Mouse (Mus musculus): ENCODE data around the gene Ddi2.
A peak's percentile ranks its signal among the peaks of the same experiment; 100 is the strongest.

Ddi2 gene

DNA sequence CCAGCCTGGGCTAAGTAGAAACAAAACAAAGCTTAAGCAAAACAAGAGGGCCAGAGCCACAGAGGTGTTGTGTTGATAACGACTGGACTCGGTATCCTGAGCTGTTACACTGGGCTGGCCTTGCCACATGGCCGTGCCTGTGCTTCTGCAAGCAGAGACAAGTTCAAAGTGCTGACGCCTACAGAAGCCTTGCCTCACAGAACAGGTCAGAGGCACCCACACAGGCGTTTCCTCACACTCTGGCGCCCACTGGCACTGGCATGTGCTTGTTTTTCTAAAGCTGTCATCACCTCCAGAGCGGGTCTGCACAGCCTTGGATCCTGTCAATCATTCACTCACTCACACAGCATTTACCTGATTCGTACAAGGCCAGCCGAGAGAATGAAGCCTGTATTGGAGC is 18.6 kb upstream of the Ddi2 start:
- DNase-seq (ENCODE audit: low spot score in 2 of 2): peak in 1 of 2 experiments; percentile 80

GRCm38 (mm10) chr4:141738015-141738414 is 14.8 kb upstream of the Ddi2 start:
- no peak for DNase-seq (ENCODE audit: low spot score in 2 of 2)

DNA sequence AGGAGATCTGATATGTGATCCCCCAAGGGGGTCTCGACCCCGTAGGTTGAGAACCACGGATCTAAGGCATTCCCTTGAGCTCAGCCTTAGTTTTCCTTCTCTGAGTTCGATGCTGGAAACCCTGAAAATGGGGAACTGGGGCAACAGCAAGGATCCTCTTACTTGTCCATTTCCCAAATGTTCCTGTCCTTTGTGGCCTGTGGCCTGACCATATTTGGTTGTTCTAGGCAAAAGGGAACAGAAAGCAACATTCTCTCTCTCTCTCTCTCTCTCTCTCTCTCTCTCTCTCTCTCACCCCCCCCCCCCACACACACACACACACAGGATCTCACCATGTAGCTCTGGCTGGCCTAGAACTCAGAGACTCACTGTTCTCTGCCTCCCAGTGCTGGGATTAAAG is 13.6 kb upstream of the Ddi2 start:
- DNase-seq (ENCODE audit: low spot score in 2 of 2): no peak

- DNase-seq (ENCODE audit: low spot score in 2 of 2): no peak
Observed at GRCm38 (mm10) chr4:141735206-141735560, 12.0 kb upstream of the Ddi2 start.

- peak; percentile 71 to 80 for DNase-seq (ENCODE audit: low spot score in 2 of 2)
Observed at GRCm38 (mm10) chr4:141734446-141735205, 11.4 kb upstream of the Ddi2 start.

DNA sequence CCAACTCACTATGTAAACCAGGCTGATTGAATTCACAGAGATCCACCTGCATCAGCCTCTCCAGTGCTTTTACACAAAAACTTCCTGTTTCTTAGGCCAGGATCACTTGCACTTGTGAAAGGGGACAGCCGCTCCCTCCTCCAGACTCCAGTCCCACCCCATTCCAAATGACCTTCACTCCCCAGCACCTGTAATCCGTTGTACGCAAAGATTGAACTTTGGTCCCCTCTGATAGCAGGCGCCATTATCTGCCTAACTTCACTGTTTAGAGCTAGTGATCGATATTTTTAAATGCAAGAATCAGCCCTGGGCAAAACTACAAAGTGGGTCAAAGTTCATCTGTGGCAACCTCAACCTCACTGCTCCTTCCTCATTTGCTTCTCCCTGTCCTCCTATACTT is 8.5 kb upstream of the Ddi2 start:
- DNase-seq (ENCODE audit: low spot score in 2 of 2): no peak

DNA sequence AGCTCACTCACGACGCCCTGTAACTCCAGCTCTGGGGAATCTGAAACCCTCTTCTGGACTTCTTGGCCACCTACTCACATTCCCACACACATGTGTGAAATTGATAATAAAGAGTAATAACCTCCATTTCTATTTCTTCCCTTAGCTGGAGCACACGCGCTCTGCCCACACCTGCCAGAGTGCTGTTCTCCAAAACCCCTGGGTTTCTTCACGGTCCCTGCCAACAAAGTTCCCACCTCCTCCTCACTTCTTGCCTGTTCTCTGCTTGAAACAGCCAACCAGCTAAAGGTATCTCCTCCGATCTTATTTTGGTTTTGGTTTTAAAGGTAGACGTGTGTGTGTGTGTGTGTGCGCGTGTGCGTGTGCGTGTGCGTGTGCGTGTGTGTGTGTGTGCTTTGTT is 7.2 kb upstream of the Ddi2 start:
- DNase-seq (ENCODE audit: low spot score in 2 of 2): no peak

GRCm38 (mm10) chr4:141729266-141729665 is 6.0 kb upstream of the Ddi2 start:
- DNase-seq (ENCODE audit: low spot score in 2 of 2): no peak

GRCm38 (mm10) chr4:141725738-141726137 is 2.5 kb upstream of the Ddi2 start:
- DNase-seq (ENCODE audit: low spot score in 2 of 2): peak in 1 of 2 experiments; percentile 50

DNA sequence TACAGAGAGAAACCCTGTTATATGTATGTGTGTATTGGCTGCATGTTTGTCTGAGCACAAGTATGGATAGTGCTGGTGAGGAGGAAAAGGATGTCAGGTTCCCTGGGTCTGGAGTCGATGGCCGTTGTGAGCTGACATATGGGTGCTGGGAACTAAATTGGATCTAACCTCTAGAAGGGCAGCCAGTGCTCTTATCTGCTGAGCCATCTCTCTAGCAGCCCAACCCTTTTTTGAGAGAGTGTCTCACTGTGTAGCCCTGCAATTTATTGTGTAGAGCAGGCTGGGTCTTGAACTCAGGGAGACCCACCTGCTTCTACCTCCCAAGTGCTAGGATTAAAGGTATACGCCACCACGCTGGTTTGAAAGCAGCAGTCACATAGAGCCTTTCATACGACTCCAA is 2.1 kb upstream of the Ddi2 start:
- no peak for DNase-seq (ENCODE audit: low spot score in 2 of 2)

DNA sequence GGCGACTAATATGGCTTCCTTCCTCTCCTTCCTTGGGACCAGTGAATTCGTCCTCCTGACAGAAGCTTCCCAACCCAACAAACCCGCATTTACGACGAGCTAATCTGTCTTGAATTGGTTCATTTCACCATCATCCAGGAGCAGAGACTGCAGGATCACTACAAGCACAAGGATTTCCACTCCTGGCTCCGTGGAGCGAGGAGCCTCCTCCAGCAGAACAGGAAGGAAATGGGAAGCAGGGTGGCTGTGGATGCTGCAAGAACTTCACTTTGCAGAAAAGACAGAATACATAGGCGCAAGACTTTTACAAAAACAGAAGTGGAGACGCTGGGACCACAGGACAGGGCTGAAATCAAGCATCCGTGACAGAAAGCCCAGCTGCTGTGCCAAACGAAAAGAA is 1.4 kb upstream of the Ddi2 start:
- DNase-seq (ENCODE audit: low spot score in 2 of 2): no peak

DNA sequence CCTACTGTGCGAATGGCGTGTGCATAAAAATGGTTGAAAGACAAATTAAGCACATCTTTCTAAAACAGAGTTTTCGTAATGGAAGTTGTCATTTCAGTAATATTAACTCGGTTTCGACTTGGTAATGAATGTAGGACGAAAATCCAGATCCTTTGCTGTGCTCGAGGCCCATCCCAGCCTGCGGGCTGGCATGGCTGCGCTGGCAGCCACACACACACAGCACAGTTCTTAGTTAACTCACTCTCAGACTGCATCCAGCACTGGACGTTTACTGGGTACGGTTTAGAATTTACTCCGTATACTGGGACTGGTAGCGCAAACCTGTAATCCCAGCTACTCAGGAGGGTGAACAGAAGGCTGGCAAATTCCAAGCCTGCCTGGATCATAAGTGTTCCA is 452 bp upstream of the Ddi2 start:
- DNase-seq (ENCODE audit: low spot score in 2 of 2): no peak

GRCm38 (mm10) chr4:141721961-141722360 is 1.3 kb downstream of the Ddi2 start:
- no peak for DNase-seq (ENCODE audit: low spot score in 2 of 2)

GRCm38 (mm10) chr4:141720761-141721523 is 2.3 kb downstream of the Ddi2 start:
- no peak for DNase-seq (ENCODE audit: low spot score in 2 of 2)

- no peak for DNase-seq (ENCODE audit: low spot score in 2 of 2)
Observed at GRCm38 (mm10) chr4:141719304-141719703, 3.9 kb downstream of the Ddi2 start.

DNA sequence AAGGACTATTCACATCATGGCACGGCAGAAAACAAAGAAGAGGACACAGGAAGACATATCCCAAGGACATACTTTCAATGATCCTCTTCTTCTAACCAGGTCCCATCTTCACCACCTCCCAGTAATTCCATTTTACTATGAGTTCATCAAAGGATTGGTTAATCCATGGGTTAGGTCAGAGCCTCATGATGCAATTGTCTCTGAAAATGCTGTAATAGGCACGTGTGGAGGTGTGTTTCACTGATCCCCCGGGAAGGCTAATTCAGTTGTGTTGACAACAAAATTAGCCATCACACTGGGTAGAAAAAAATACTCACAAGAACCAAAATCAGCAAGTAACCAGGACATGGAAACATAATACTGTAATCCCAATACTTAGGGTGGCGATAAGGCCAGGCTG is 5.6 kb downstream of the Ddi2 start:
- no peak for DNase-seq (ENCODE audit: low spot score in 2 of 2)

- no peak for DNase-seq (ENCODE audit: low spot score in 2 of 2)
Observed at GRCm38 (mm10) chr4:141715027-141715426, 8.2 kb downstream of the Ddi2 start.

- DNase-seq (ENCODE audit: low spot score in 2 of 2): no peak
Observed at GRCm38 (mm10) chr4:141713598-141714142, 9.5 kb downstream of the Ddi2 start.

GRCm38 (mm10) chr4:141711250-141711649 is 12.0 kb downstream of the Ddi2 start:
- no peak for DNase-seq (ENCODE audit: low spot score in 2 of 2)

GRCm38 (mm10) chr4:141708971-141709370 is 14.2 kb downstream of the Ddi2 start:
- no peak for DNase-seq (ENCODE audit: low spot score in 2 of 2)

DNA sequence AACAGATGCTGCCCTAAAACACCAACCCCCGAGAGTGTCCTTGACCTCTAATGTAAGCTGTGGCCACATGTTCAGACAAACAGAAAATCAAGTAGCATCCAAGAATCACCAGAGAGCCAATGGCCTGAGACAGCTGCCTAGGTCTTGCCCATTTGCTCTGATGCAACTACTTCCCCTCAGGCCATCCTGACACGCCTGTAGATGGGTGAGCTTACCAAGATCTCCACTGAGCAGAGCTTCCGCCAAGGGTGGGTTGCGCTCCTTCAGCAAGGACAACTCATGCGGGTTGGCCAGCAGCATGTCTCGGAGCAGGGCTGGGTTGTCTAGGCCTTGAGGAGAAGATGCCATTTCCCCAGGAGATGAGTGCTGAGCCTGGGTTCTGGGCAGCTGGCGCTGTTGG is 15.2 kb downstream of the Ddi2 start:
- no peak for DNase-seq (ENCODE audit: low spot score in 2 of 2)

GRCm38 (mm10) chr4:141705331-141705730 is 17.9 kb downstream of the Ddi2 start:
- no peak for DNase-seq (ENCODE audit: low spot score in 2 of 2)

DNA sequence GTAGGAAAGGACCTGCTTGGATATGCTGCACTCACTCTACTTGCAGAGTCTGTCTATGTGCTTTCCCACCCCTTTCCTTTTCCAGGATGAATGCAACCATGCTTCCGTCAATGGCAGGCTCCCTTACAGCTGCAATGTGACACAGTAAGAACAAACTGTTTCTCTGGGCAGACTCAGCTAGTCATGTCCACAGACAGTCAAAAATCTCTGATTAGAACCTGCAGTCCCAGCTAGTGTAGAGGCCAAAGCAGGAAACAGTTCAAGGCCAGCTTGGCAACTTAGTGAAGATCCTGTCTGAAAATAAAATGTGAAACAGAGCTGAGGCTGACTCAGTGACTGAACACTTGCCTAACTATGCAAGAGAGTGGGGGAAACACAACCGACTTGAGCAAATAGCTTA is 18.6 kb downstream of the Ddi2 start:
- DNase-seq (ENCODE audit: low spot score in 2 of 2): no peak
